Mouse (Mus musculus) myocyte (in vitro differentiated cells): ENCODE data around the gene Tcea2.

Experiments
- CEBPB ChIP-seq: IDR thresholded peaks from 2 replicates; pipeline ENCODE4 v1.6.1; 2011; ENCODE audit warnings: mild to moderate bottlenecking, moderate library complexity; ENCODE audit not compliant: poor library complexity, insufficient read depth, severe bottlenecking
- E2F4 ChIP-seq: IDR thresholded peaks from one replicate; pipeline ENCODE4 v1.6.1; 2011; ENCODE audit warnings: mild to moderate bottlenecking, control low read depth, moderate library complexity; ENCODE audit not compliant: insufficient read depth
- MAX ChIP-seq: IDR thresholded peaks from one replicate; pipeline ENCODE4 v1.6.1; 2011; ENCODE audit warnings: low read depth, mild to moderate bottlenecking, control low read depth
- MYOG ChIP-seq, 3 experiments: IDR thresholded peaks; one replicate each; pipeline ENCODE4 v1.6.1; 2011; ENCODE audit warnings: control low read depth in 2 of 3, low read depth in 2 of 3, mild to moderate bottlenecking in 2 of 3; ENCODE audit not compliant: insufficient read length in 2 of 3, control insufficient read depth in 1 of 3, insufficient read depth in 1 of 3
- POLR2A ChIP-seq: IDR thresholded peaks from one replicate; pipeline ENCODE4 v1.6.1; 2011; ENCODE audit warnings: low read depth, mild to moderate bottlenecking, control low read depth, moderate library complexity; ENCODE audit not compliant: insufficient read length
- SRF ChIP-seq: IDR thresholded peaks from one replicate; pipeline ENCODE4 v1.6.1; 2011; ENCODE audit warnings: low read depth; ENCODE audit not compliant: control insufficient read depth, insufficient read length
- TCF12 ChIP-seq: IDR thresholded peaks from one replicate; pipeline ENCODE4 v1.6.1; 2011; ENCODE audit warnings: mild to moderate bottlenecking, control low read depth; ENCODE audit not compliant: poor library complexity, insufficient read depth, severe bottlenecking
- USF1 ChIP-seq: IDR thresholded peaks from one replicate; pipeline ENCODE4 v1.6.1; 2011; ENCODE audit warnings: low read depth, mild to moderate bottlenecking, control low read depth, moderate library complexity

- no peak for TF ChIP-seq POLR2A
- TF ChIP-seq MAX = no peak
- TF ChIP-seq E2F4 = no peak
- no peak for TF ChIP-seq SRF
- TF ChIP-seq CEBPB = no peak
- TF ChIP-seq USF1 = no peak
- no peak for TF ChIP-seq TCF12
- TF ChIP-seq MYOG (IDR thresholded peaks at IDR 0.05; ENCODE audit: control insufficient read depth in 1 of 3, insufficient read depth in 1 of 3, insufficient read length in 2 of 3, low read depth in 2 of 3) = no peak
Measured at GRCm38 (mm10) chr2:181676424-181676823, 3.7 kb upstream of the Tcea2 start.
